Mouse (Mus musculus): ENCODE data around the gene Fam72a. TPM values are rescaled to one million over a fixed set of nuclear protein-coding genes. Genes with fewer than 3 reads are reported as not detected.

Gene Fam72a
- total and polyA plus RNA-seq, 3 experiments, result 2.6 to 9.0 (median 6.2) TPM

- TF ChIP-seq POLR2AphosphoS5 (IDR thresholded peaks at IDR 0.05; ENCODE audit: insufficient replicate concordance, low read depth, low read length) (no peak), GATA2 (IDR thresholded peaks at IDR 0.05; ENCODE audit: borderline replicate concordance, low read depth, low read length) (no peak), TAL1 (conservative IDR thresholded peaks at IDR 0.05; ENCODE audit: low read depth, low read length) (no peak), GATA1 (IDR thresholded peaks at IDR 0.05; ENCODE audit: borderline replicate concordance, low read length) (no peak), CTCF (IDR thresholded peaks at IDR 0.05; ENCODE audit: low read depth, low read length) (no peak)
- ATAC-seq (ENCODE audit: extremely low read depth, insufficient number of reproducible peaks, low FRiP score, poor library complexity, severe bottlenecking), result no peak
- Histone ChIP-seq H3K9me3 (replicated peaks) (no peaks in the 10 kb centered on the region), H3K4me3 (ENCODE audit: low read depth, low read length) (no peak overlapping the region), H3K27me3 (ENCODE audit: insufficient read depth, low read length) (no peaks in the 10 kb centered on the region), H3K4me1 (ENCODE audit: insufficient read depth, low read depth, low read length) (peaks cover 26% of the 10 kb centered on the region), H3K36me3 (replicated peaks) (peaks cover 22% of the 10 kb centered on the region)
- no peak for DNase-seq (ENCODE audit: low spot score)
Observed at GRCm38 (mm10) chr1:131511131-131511530, 16.6 kb upstream of the Fam72a start.

- DNase-seq (ENCODE audit: low spot score) (no peak), ATAC-seq (ENCODE audit: extremely low read depth, insufficient number of reproducible peaks, low FRiP score, poor library complexity, severe bottlenecking) (no peak)
- Histone ChIP-seq H3K9me3 (replicated peaks) (no peaks in the 10 kb centered on the region), H3K4me1 (ENCODE audit: insufficient read depth, low read depth, low read length) (peaks cover 27% of the 10 kb centered on the region), H3K27me3 (ENCODE audit: insufficient read depth, low read length) (no peaks in the 10 kb centered on the region), H3K4me3 (ENCODE audit: low read depth, low read length) (no peak overlapping the region), H3K36me3 (replicated peaks) (peaks cover 16% of the 10 kb centered on the region)
- TF ChIP-seq GATA2 (IDR thresholded peaks at IDR 0.05; ENCODE audit: borderline replicate concordance, low read depth, low read length) (no peak), POLR2AphosphoS5 (IDR thresholded peaks at IDR 0.05; ENCODE audit: insufficient replicate concordance, low read depth, low read length) (no peak), TAL1 (conservative IDR thresholded peaks at IDR 0.05; ENCODE audit: low read depth, low read length) (no peak), CTCF (IDR thresholded peaks at IDR 0.05; ENCODE audit: low read depth, low read length) (no peak), GATA1 (IDR thresholded peaks at IDR 0.05; ENCODE audit: borderline replicate concordance, low read length) (no peak)
Observed at GRCm38 (mm10) chr1:131511661-131512500, 15.8 kb upstream of the Fam72a start.

GRCm38 (mm10) chr1:131513136-131513535 is 14.6 kb upstream of the Fam72a start:
- Histone ChIP-seq H3K27me3 (ENCODE audit: insufficient read depth, low read length) (no peaks in the 10 kb centered on the region), H3K9me3 (replicated peaks) (no peaks in the 10 kb centered on the region), H3K4me3 (ENCODE audit: low read depth, low read length) (no peak overlapping the region), H3K36me3 (replicated peaks) (peaks cover 15% of the 10 kb centered on the region), H3K4me1 (ENCODE audit: insufficient read depth, low read depth, low read length) (peaks cover 27% of the 10 kb centered on the region)
- ATAC-seq (ENCODE audit: extremely low read depth, insufficient number of reproducible peaks, low FRiP score, poor library complexity, severe bottlenecking), result no peak
- TF ChIP-seq GATA1 (IDR thresholded peaks at IDR 0.05; ENCODE audit: borderline replicate concordance, low read length) (no peak), CTCF (IDR thresholded peaks at IDR 0.05; ENCODE audit: low read depth, low read length) (no peak), TAL1 (conservative IDR thresholded peaks at IDR 0.05; ENCODE audit: low read depth, low read length) (no peak), GATA2 (IDR thresholded peaks at IDR 0.05; ENCODE audit: borderline replicate concordance, low read depth, low read length) (no peak), POLR2AphosphoS5 (IDR thresholded peaks at IDR 0.05; ENCODE audit: insufficient replicate concordance, low read depth, low read length) (no peak)
- DNase-seq (ENCODE audit: low spot score), result no peak

DNA sequence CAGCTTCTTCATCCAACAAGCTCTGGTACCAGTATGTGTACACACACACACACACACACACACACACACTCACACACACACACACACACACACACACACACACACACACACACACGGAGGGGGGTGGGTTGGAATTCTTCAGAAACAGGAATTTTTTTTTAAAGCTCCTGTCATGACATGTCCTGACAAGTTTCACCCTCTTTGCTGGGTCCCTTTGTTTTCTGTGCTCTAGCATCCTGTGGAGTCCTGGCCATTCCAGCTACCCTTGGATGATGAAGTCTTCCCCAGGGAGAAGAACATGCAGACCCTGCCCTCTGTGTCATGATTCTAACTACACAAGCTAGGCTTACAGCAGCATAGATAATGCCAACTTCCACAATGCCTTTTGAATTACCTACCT is 13.5 kb upstream of the Fam72a start:
- no peaks in the 10 kb centered on the region for H3K27me3 ChIP-seq (ENCODE audit: insufficient read depth, low read length)

DNA sequence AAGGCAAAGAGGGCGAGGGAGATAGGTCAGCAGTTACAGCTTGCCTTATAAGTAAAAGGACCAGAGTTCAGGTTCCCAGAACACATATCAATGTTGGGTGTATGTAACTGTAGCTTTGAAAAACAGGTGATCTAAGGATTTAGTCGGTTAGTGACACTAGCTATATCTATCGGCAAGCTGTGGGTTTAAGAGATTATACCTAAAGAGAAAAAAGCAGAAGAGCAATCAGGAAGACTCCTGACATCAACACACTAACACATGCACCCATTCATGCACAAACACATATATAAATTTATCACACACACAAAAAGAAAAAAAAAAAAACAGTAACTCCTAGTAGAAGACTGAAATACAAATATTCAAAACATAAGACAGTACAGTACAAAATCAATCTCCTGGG is 11.1 kb upstream of the Fam72a start:
- no peaks in the 10 kb centered on the region for H3K9me3 ChIP-seq (replicated peaks)
- DNase-seq (ENCODE audit: low spot score) (no peak), ATAC-seq (ENCODE audit: extremely low read depth, insufficient number of reproducible peaks, low FRiP score, poor library complexity, severe bottlenecking) (no peak)
- no peak for TF ChIP-seq GATA2 (IDR thresholded peaks at IDR 0.05; ENCODE audit: borderline replicate concordance, low read depth, low read length)
- TF ChIP-seq POLR2AphosphoS5 (IDR thresholded peaks at IDR 0.05; ENCODE audit: insufficient replicate concordance, low read depth, low read length), result no peak
- no peak for TF ChIP-seq TAL1 (conservative IDR thresholded peaks at IDR 0.05; ENCODE audit: low read depth, low read length)
- no peak for TF ChIP-seq CTCF (IDR thresholded peaks at IDR 0.05; ENCODE audit: low read depth, low read length)
- no peak for TF ChIP-seq GATA1 (IDR thresholded peaks at IDR 0.05; ENCODE audit: borderline replicate concordance, low read length)
- peaks cover 27% of the 10 kb centered on the region for H3K4me1 ChIP-seq (ENCODE audit: insufficient read depth, low read depth, low read length)
- peaks cover 12% of the 10 kb centered on the region for H3K36me3 ChIP-seq (replicated peaks)
- no peak overlapping the region for H3K4me3 ChIP-seq (ENCODE audit: low read depth, low read length)
- no peaks in the 10 kb centered on the region for H3K27me3 ChIP-seq (ENCODE audit: insufficient read depth, low read length)

More for the DNA sequence above, 13.5 kb upstream of the Fam72a start:
- DNase-seq (ENCODE audit: low spot score) (no peak), ATAC-seq (ENCODE audit: extremely low read depth, insufficient number of reproducible peaks, low FRiP score, poor library complexity, severe bottlenecking) (no peak)
- Histone ChIP-seq H3K4me1 (ENCODE audit: insufficient read depth, low read depth, low read length) (peaks cover 29% of the 10 kb centered on the region), H3K9me3 (replicated peaks) (no peaks in the 10 kb centered on the region), H3K36me3 (replicated peaks) (peaks cover 16% of the 10 kb centered on the region), H3K4me3 (ENCODE audit: low read depth, low read length) (no peak overlapping the region)
- TF ChIP-seq TAL1 (conservative IDR thresholded peaks at IDR 0.05; ENCODE audit: low read depth, low read length), result no peak
- no peak for TF ChIP-seq CTCF (IDR thresholded peaks at IDR 0.05; ENCODE audit: low read depth, low read length)
- no peak for TF ChIP-seq GATA1 (IDR thresholded peaks at IDR 0.05; ENCODE audit: borderline replicate concordance, low read length)
- no peak for TF ChIP-seq GATA2 (IDR thresholded peaks at IDR 0.05; ENCODE audit: borderline replicate concordance, low read depth, low read length)
- TF ChIP-seq POLR2AphosphoS5 (IDR thresholded peaks at IDR 0.05; ENCODE audit: insufficient replicate concordance, low read depth, low read length), result no peak

DNA sequence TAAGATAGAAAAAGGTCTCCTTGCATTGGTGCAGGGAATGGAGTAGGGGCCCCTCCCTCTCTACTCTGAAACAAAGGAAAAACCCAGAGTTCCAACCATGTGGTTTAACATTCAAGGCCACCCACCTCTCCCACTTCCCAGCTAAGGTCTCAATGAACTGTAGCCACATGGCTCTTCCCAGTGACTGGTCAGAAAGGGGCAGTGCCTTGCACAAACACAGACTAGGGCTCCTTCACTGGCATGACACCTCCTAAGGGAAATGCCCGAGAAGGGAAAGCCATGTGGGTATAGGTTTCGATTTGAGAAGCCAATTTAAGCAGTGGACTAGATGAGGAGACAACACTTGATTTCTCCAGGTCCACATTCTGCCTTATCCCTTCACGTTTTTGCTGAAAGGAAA is 3.9 kb upstream of the Fam72a start:
- TF ChIP-seq POLR2AphosphoS5 (IDR thresholded peaks at IDR 0.05; ENCODE audit: insufficient replicate concordance, low read depth, low read length), result no peak
- no peak for TF ChIP-seq GATA2 (IDR thresholded peaks at IDR 0.05; ENCODE audit: borderline replicate concordance, low read depth, low read length)
- TF ChIP-seq TAL1 (conservative IDR thresholded peaks at IDR 0.05; ENCODE audit: low read depth, low read length), result no peak
- TF ChIP-seq CTCF (IDR thresholded peaks at IDR 0.05; ENCODE audit: low read depth, low read length), result no peak
- TF ChIP-seq GATA1 (IDR thresholded peaks at IDR 0.05; ENCODE audit: borderline replicate concordance, low read length), result no peak
- H3K4me1 ChIP-seq (ENCODE audit: insufficient read depth, low read depth, low read length), result peaks cover 56% of the 10 kb centered on the region
- peaks cover 30% of the 10 kb centered on the region for H3K36me3 ChIP-seq (replicated peaks)
- DNase-seq (ENCODE audit: low spot score) (no peak), ATAC-seq (ENCODE audit: extremely low read depth, insufficient number of reproducible peaks, low FRiP score, poor library complexity, severe bottlenecking) (no peak)
- no peaks in the 10 kb centered on the region for H3K27me3 ChIP-seq (ENCODE audit: insufficient read depth, low read length)
- no peaks in the 10 kb centered on the region for H3K9me3 ChIP-seq (replicated peaks)
- no peak overlapping the region for H3K4me3 ChIP-seq (ENCODE audit: low read depth, low read length)

Measured in G1E (cell line).